Mouse (Mus musculus): ENCODE measurements around the gene Scrn3. TPM values are rescaled to one million over a fixed set of nuclear protein-coding genes. Genes with fewer than 3 reads are reported as not detected.
A peak's percentile ranks its signal among the peaks of the same experiment; 100 is the strongest.

Gene Scrn3
- total and polyA plus RNA-seq, 2 experiments = 16.0 to 41.3 TPM

GRCm38 (mm10) chr2:73298841-73299240 is 13.6 kb upstream of the Scrn3 start:
- Histone ChIP-seq H3K27me3 (ENCODE audit: control insufficient read depth, insufficient read depth, low read length) (no peaks in the 10 kb centered on the region), H3K27ac (replicated peaks; ENCODE audit: insufficient read depth, low read depth, low read length) (no peak overlapping the region), H3K79me2 (ENCODE audit: control insufficient read depth, insufficient read depth, low read length) (no peaks in the 10 kb centered on the region; the same call in 1 of the 2 replicates), H3K4me1 (ENCODE audit: control insufficient read depth, insufficient read depth, low read length) (no peaks in the 10 kb centered on the region; the same call in 1 of the 2 replicates), H3K36me3 (ENCODE audit: control insufficient read depth, insufficient read depth, low read length) (peaks cover 48% of the 10 kb centered on the region), H3K4me3 (ENCODE audit: insufficient read depth, low read depth, low read length) (no peak overlapping the region), H3K9ac (ENCODE audit: low read depth, low read length) (no peak overlapping the region)
- TF ChIP-seq CTCF (IDR thresholded peaks at IDR 0.05; ENCODE audit: low read depth, low read length) = no peak
- TF ChIP-seq POLR2A (IDR thresholded peaks at IDR 0.05; ENCODE audit: extremely low read depth, insufficient read depth, low read length) = no peak
- no peak for DNase-seq (ENCODE audit: extremely low read depth, low read depth, low spot score)
- WGBS = 81% methylated on average over 3 of the region's 3 CpGs

- H3K4me3 ChIP-seq (ENCODE audit: insufficient read depth, low read depth, low read length) = no peak overlapping the region
- DNase-seq (ENCODE audit: extremely low read depth, low read depth, low spot score) = no peak
- TF ChIP-seq CTCF (IDR thresholded peaks at IDR 0.05; ENCODE audit: low read depth, low read length) (no peak), POLR2A (IDR thresholded peaks at IDR 0.05; ENCODE audit: extremely low read depth, insufficient read depth, low read length) (no peak)
- no peaks in the 10 kb centered on the region; the same call in 1 of the 2 replicates for H3K4me1 ChIP-seq (ENCODE audit: control insufficient read depth, insufficient read depth, low read length)
- H3K9ac ChIP-seq (ENCODE audit: low read depth, low read length) = no peak overlapping the region
- H3K79me2 ChIP-seq (ENCODE audit: control insufficient read depth, insufficient read depth, low read length) = no peaks in the 10 kb centered on the region; the same call in 1 of the 2 replicates
- no peaks in the 10 kb centered on the region for H3K27me3 ChIP-seq (ENCODE audit: control insufficient read depth, insufficient read depth, low read length)
- H3K27ac ChIP-seq (replicated peaks; ENCODE audit: insufficient read depth, low read depth, low read length) = no peak overlapping the region
- 37% methylated on average over 1 of the region's 1 CpGs for WGBS
- peaks cover 56% of the 10 kb centered on the region for H3K36me3 ChIP-seq (ENCODE audit: control insufficient read depth, insufficient read depth, low read length)
These were observed 10.4 kb upstream of the Scrn3 start for GRCm38 (mm10) chr2:73301979-73302378.

GRCm38 (mm10) chr2:73302722-73303121 is 9.7 kb upstream of the Scrn3 start:
- Histone ChIP-seq H3K9ac (ENCODE audit: low read depth, low read length) (no peak overlapping the region), H3K4me3 (ENCODE audit: insufficient read depth, low read depth, low read length) (no peak overlapping the region), H3K27me3 (ENCODE audit: control insufficient read depth, insufficient read depth, low read length) (no peaks in the 10 kb centered on the region), H3K79me2 (ENCODE audit: control insufficient read depth, insufficient read depth, low read length) (no peaks in the 10 kb centered on the region; the same call in 1 of the 2 replicates), H3K36me3 (ENCODE audit: control insufficient read depth, insufficient read depth, low read length) (peaks cover 58% of the 10 kb centered on the region), H3K27ac (replicated peaks; ENCODE audit: insufficient read depth, low read depth, low read length) (no peak overlapping the region), H3K4me1 (ENCODE audit: control insufficient read depth, insufficient read depth, low read length) (no peaks in the 10 kb centered on the region; the same call in 1 of the 2 replicates)
- no peak for DNase-seq (ENCODE audit: extremely low read depth, low read depth, low spot score)
- 95% methylated on average over 9 of the region's 9 CpGs for WGBS
- TF ChIP-seq POLR2A (IDR thresholded peaks at IDR 0.05; ENCODE audit: extremely low read depth, insufficient read depth, low read length) (no peak), CTCF (IDR thresholded peaks at IDR 0.05; ENCODE audit: low read depth, low read length) (no peak)

GRCm38 (mm10) chr2:73304506-73304905 is 7.9 kb upstream of the Scrn3 start:
- no peak for DNase-seq (ENCODE audit: extremely low read depth, low read depth, low spot score)
- peaks cover 56% of the 10 kb centered on the region for H3K36me3 ChIP-seq (ENCODE audit: control insufficient read depth, insufficient read depth, low read length)
- no peaks in the 10 kb centered on the region; the same call in 1 of the 2 replicates for H3K79me2 ChIP-seq (ENCODE audit: control insufficient read depth, insufficient read depth, low read length)
- WGBS = 92% methylated on average over 5 of the region's 5 CpGs
- H3K4me1 ChIP-seq (ENCODE audit: control insufficient read depth, insufficient read depth, low read length) = no peaks in the 10 kb centered on the region; the same call in 1 of the 2 replicates
- no peak overlapping the region for H3K27ac ChIP-seq (replicated peaks; ENCODE audit: insufficient read depth, low read depth, low read length)
- no peak overlapping the region for H3K4me3 ChIP-seq (ENCODE audit: insufficient read depth, low read depth, low read length)
- H3K27me3 ChIP-seq (ENCODE audit: control insufficient read depth, insufficient read depth, low read length) = no peaks in the 10 kb centered on the region
- no peak overlapping the region for H3K9ac ChIP-seq (ENCODE audit: low read depth, low read length)
- TF ChIP-seq CTCF (IDR thresholded peaks at IDR 0.05; ENCODE audit: low read depth, low read length) = no peak
- TF ChIP-seq POLR2A (IDR thresholded peaks at IDR 0.05; ENCODE audit: extremely low read depth, insufficient read depth, low read length) = no peak

- no peak for DNase-seq (ENCODE audit: extremely low read depth, low read depth, low spot score)
- Histone ChIP-seq H3K36me3 (ENCODE audit: control insufficient read depth, insufficient read depth, low read length) (peaks cover 59% of the 10 kb centered on the region), H3K4me1 (ENCODE audit: control insufficient read depth, insufficient read depth, low read length) (no peaks in the 10 kb centered on the region; the same call in 1 of the 2 replicates), H3K27ac (replicated peaks; ENCODE audit: insufficient read depth, low read depth, low read length) (no peak overlapping the region), H3K9ac (ENCODE audit: low read depth, low read length) (no peak overlapping the region), H3K4me3 (ENCODE audit: insufficient read depth, low read depth, low read length) (no peak overlapping the region), H3K27me3 (ENCODE audit: control insufficient read depth, insufficient read depth, low read length) (no peaks in the 10 kb centered on the region), H3K79me2 (ENCODE audit: control insufficient read depth, insufficient read depth, low read length) (no peaks in the 10 kb centered on the region; the same call in 1 of the 2 replicates)
- WGBS = 95% methylated on average over 7 of the region's 7 CpGs
- no peak for TF ChIP-seq POLR2A (IDR thresholded peaks at IDR 0.05; ENCODE audit: extremely low read depth, insufficient read depth, low read length)
- no peak for TF ChIP-seq CTCF (IDR thresholded peaks at IDR 0.05; ENCODE audit: low read depth, low read length)
These were observed 6.4 kb upstream of the Scrn3 start for GRCm38 (mm10) chr2:73306006-73306405.

GRCm38 (mm10) chr2:73313117-73313501 is 708 bp downstream of the Scrn3 start:
- Histone ChIP-seq H3K27ac (replicated peaks; ENCODE audit: insufficient read depth, low read depth, low read length) (peak overlapping the region; percentile 59), H3K36me3 (ENCODE audit: control insufficient read depth, insufficient read depth, low read length) (peaks cover 18% of the 10 kb centered on the region), H3K27me3 (ENCODE audit: control insufficient read depth, insufficient read depth, low read length) (no peaks in the 10 kb centered on the region), H3K79me2 (ENCODE audit: control insufficient read depth, insufficient read depth, low read length) (no peaks in the 10 kb centered on the region; the same call in 1 of the 2 replicates), H3K9ac (ENCODE audit: low read depth, low read length) (peak overlapping the region; percentile 63), H3K4me3 (ENCODE audit: insufficient read depth, low read depth, low read length) (peak overlapping the region; percentile 82), H3K4me1 (ENCODE audit: control insufficient read depth, insufficient read depth, low read length) (peaks cover 3% of the 10 kb centered on the region; the same call in 1 of the 2 replicates)
- WGBS = 8% methylated on average over 14 of the region's 14 CpGs
- TF ChIP-seq CTCF (IDR thresholded peaks at IDR 0.05; ENCODE audit: low read depth, low read length) (no peak), POLR2A (IDR thresholded peaks at IDR 0.05; ENCODE audit: extremely low read depth, insufficient read depth, low read length) (no peak)
- DNase-seq (ENCODE audit: extremely low read depth, low read depth, low spot score) = peak; percentile 80

Measured in liver, adult 2 months (tissue).